Mouse (Mus musculus) MEL (cell line): ENCODE results near the gene Sgtb. TPM values are rescaled to one million over a fixed set of nuclear protein-coding genes. Genes with fewer than 3 reads are reported as not detected.

ENCODE experiments used
- DNase-seq: peaks from one replicate; pipeline ENCODE4 v3.0.0; 2011; ENCODE audit warnings: low read depth, low spot score
- H3K27ac ChIP-seq: 2 replicates; pipeline ENCODE4 v1.5.1; 2012; ENCODE audit warnings: low read depth, mild to moderate bottlenecking, control low read depth, low read length, moderate library complexity; ENCODE audit not compliant: control insufficient read depth
- H3K27me3 ChIP-seq, 2 experiments: fragments of 150-350 bp in 1 of 2; sonication (generic) in 1 of 2; 2 replicates each; pipeline ENCODE4 v1.6.1; 2012; ENCODE audit warnings: low read length in 2 of 2, mild to moderate bottlenecking in 2 of 2, improper control_type of control experiment in 1 of 2, moderate library complexity in 1 of 2; ENCODE audit not compliant: insufficient read depth in 2 of 2, control insufficient read depth in 1 of 2
- H3K36me3 ChIP-seq, 2 experiments: 2 replicates each; pipeline ENCODE4 v1.6.1; 2012 to 2014; ENCODE audit warnings: low read length in 2 of 2, improper control_type of control experiment in 1 of 2, inconsistent platforms in 1 of 2, mild to moderate bottlenecking in 1 of 2; ENCODE audit not compliant: insufficient read depth in 2 of 2, control insufficient read depth in 1 of 2
- H3K4me1 ChIP-seq, 2 experiments: fragments of 150-350 bp in 1 of 2; sonication (generic) in 1 of 2; 2 replicates each; pipeline ENCODE4 v1.6.1; 2012; ENCODE audit warnings: low read length in 2 of 2, improper control_type of control experiment in 1 of 2, mild to moderate bottlenecking in 1 of 2; ENCODE audit not compliant: insufficient read depth in 2 of 2, control insufficient read depth in 1 of 2
- H3K4me3 ChIP-seq, 2 experiments: fragments of 150-350 bp in 1 of 2; sonication (generic) in 1 of 2; 2 replicates each; pipeline ENCODE4 v1.5.1; 2012; ENCODE audit warnings: low read depth in 2 of 2, low read length in 2 of 2, mild to moderate bottlenecking in 2 of 2, moderate library complexity in 2 of 2, control low read depth in 1 of 2, improper control_type of control experiment in 1 of 2; ENCODE audit not compliant: control insufficient read depth in 1 of 2, insufficient read depth in 1 of 2
- H3K79me2 ChIP-seq: 2 replicates; pipeline ENCODE4 v1.6.1; 2012; ENCODE audit warnings: mild to moderate bottlenecking, low read length, moderate library complexity; ENCODE audit not compliant: control insufficient read depth, poor library complexity, insufficient read depth
- H3K9ac ChIP-seq: 2 replicates; pipeline ENCODE4 v1.6.1; 2012; ENCODE audit warnings: low read depth, mild to moderate bottlenecking, control low read depth, low read length, moderate library complexity; ENCODE audit not compliant: control insufficient read depth, poor library complexity, severe bottlenecking
- H3K9me3 ChIP-seq: fragments of 150-350 bp; sonication (generic); replicated peaks from 2 replicates; pipeline ENCODE4 v1.6.1; 2012; ENCODE audit warnings: mild to moderate bottlenecking, low read length, improper control_type of control experiment, moderate library complexity; ENCODE audit not compliant: insufficient read depth
- BHLHE40 ChIP-seq: IDR thresholded peaks from 2 replicates; pipeline ENCODE4 v1.6.1; 2012; ENCODE audit warnings: low read depth, mild to moderate bottlenecking, inconsistent platforms, low read length, improper control_type of control experiment, borderline replicate concordance
- CTCF ChIP-seq, 3 experiments: IDR thresholded peaks in 2 of 3; conservative IDR thresholded peaks in 1 of 3; 2 replicates each; pipeline ENCODE4 v1.5.1; 2011 to 2012; ENCODE audit warnings: low read length in 3 of 3, low read depth in 2 of 3, mild to moderate bottlenecking in 2 of 3, improper control_type of control experiment in 1 of 3, inconsistent platforms in 1 of 3, mixed read lengths in 1 of 3, moderate library complexity in 1 of 3; ENCODE audit not compliant: control insufficient read depth in 1 of 3, insufficient read depth in 1 of 3, poor library complexity in 1 of 3, severe bottlenecking in 1 of 3
- ELF1 ChIP-seq: IDR thresholded peaks from 2 replicates; pipeline ENCODE4 v1.6.1; 2014; ENCODE audit warnings: low read depth, mild to moderate bottlenecking, inconsistent platforms, low read length, improper control_type of control experiment, moderate library complexity
- EP300 ChIP-seq, 2 experiments: IDR thresholded peaks; 2 replicates each; pipeline ENCODE4 v1.6.1; 2011; ENCODE audit warnings: improper control_type of control experiment in 2 of 2, low read length in 2 of 2, low read depth in 1 of 2, mild to moderate bottlenecking in 1 of 2
- ETS1 ChIP-seq: IDR thresholded peaks from 2 replicates; pipeline ENCODE4 v1.6.1; 2012; ENCODE audit warnings: low read depth, mild to moderate bottlenecking, inconsistent platforms, low read length, improper control_type of control experiment, moderate library complexity
- HCFC1 ChIP-seq: IDR thresholded peaks from 2 replicates; pipeline ENCODE4 v1.6.1; 2012; ENCODE audit warnings: low read depth, mild to moderate bottlenecking, inconsistent platforms, low read length, improper control_type of control experiment, moderate library complexity
- KAT2A ChIP-seq: conservative IDR thresholded peaks from 2 replicates; pipeline ENCODE4 v1.6.1; 2012; ENCODE audit warnings: low read depth, low read length, improper control_type of control experiment, inconsistent platforms
- MAX ChIP-seq: IDR thresholded peaks from 2 replicates; pipeline ENCODE4 v1.6.1; 2011; ENCODE audit warnings: low read length, improper control_type of control experiment
- MAZ ChIP-seq: IDR thresholded peaks from 2 replicates; pipeline ENCODE4 v1.6.1; 2012; ENCODE audit warnings: low read depth, mild to moderate bottlenecking, inconsistent platforms, low read length, improper control_type of control experiment
- NELFE ChIP-seq: IDR thresholded peaks from 2 replicates; pipeline ENCODE4 v1.6.1; 2011; ENCODE audit warnings: low read depth, low read length, improper control_type of control experiment
- POLR2A ChIP-seq, 2 experiments: IDR thresholded peaks; 2 replicates each; pipeline ENCODE4 v1.6.1; 2011 to 2012; ENCODE audit warnings: low read length in 2 of 2, mild to moderate bottlenecking in 2 of 2, control low read depth in 1 of 2, improper control_type of control experiment in 1 of 2, low read depth in 1 of 2, moderate library complexity in 1 of 2; ENCODE audit not compliant: control insufficient read depth in 1 of 2, insufficient read depth in 1 of 2, poor library complexity in 1 of 2
- POLR2AphosphoS2 ChIP-seq: IDR thresholded peaks from 2 replicates; pipeline ENCODE4 v1.6.1; 2011; ENCODE audit warnings: low read length, improper control_type of control experiment
- RAD21 ChIP-seq: IDR thresholded peaks from 2 replicates; pipeline ENCODE4 v1.6.1; 2011; ENCODE audit warnings: mild to moderate bottlenecking, low read depth, low read length, improper control_type of control experiment
- SIN3A ChIP-seq: IDR thresholded peaks from 2 replicates; pipeline ENCODE4 v1.6.1; 2012; ENCODE audit warnings: low read length, improper control_type of control experiment, inconsistent platforms
- SMC3 ChIP-seq: IDR thresholded peaks from 2 replicates; pipeline ENCODE4 v1.6.1; 2011; ENCODE audit warnings: low read depth, low read length, improper control_type of control experiment
- TAL1 ChIP-seq: IDR thresholded peaks from 2 replicates; pipeline ENCODE4 v1.6.1; 2012; ENCODE audit warnings: mild to moderate bottlenecking, inconsistent platforms, low read length, moderate library complexity, mixed read lengths
- TBP ChIP-seq: IDR thresholded peaks from 2 replicates; pipeline ENCODE4 v1.8.0; 2011; ENCODE audit warnings: low read depth, low read length, improper control_type of control experiment
- TCF12 ChIP-seq: IDR thresholded peaks from 2 replicates; pipeline ENCODE4 v1.6.1; 2014; ENCODE audit warnings: low read depth, mild to moderate bottlenecking, inconsistent platforms, low read length, improper control_type of control experiment, moderate library complexity
- UBTF ChIP-seq: IDR thresholded peaks from 2 replicates; pipeline ENCODE4 v1.6.1; 2012; ENCODE audit warnings: low read depth, mild to moderate bottlenecking, inconsistent platforms, low read length, improper control_type of control experiment, moderate library complexity, borderline replicate concordance; ENCODE audit not compliant: insufficient read depth
- USF1 ChIP-seq: IDR thresholded peaks from 2 replicates; pipeline ENCODE4 v1.6.1; 2014; ENCODE audit warnings: low read depth, mild to moderate bottlenecking, inconsistent platforms, low read length, improper control_type of control experiment, moderate library complexity
- ZC3H11A ChIP-seq: IDR thresholded peaks from 2 replicates; pipeline ENCODE4 v1.6.1; 2012; ENCODE audit warnings: low read depth, mild to moderate bottlenecking, inconsistent platforms, low read length, improper control_type of control experiment
- ZKSCAN1 ChIP-seq: IDR thresholded peaks from 2 replicates; pipeline ENCODE4 v1.6.1; 2012; ENCODE audit warnings: low read depth, mild to moderate bottlenecking, inconsistent platforms, low read length, improper control_type of control experiment, moderate library complexity
- polyA plus RNA-seq, 2 experiments: library from polyadenylated mRNA; stranded (reverse) in 1 of 2; unstranded in 1 of 2; fragments of >175 nt in 1 of 2; fragments of >200 nt in 1 of 2; gene quantifications; 2 replicates each; pipeline versions ENCODE4 v1.2.1 to v1.2.4; 2012; ENCODE audit warnings: low replicate concordance in 2 of 2, low read depth in 1 of 2; ENCODE audit not compliant: insufficient read length in 2 of 2, insufficient read depth in 1 of 2, missing spikeins in 1 of 2
- total RNA-seq: library from RNA; depleted of rRNA; stranded (reverse); fragments of 300-350 nt; gene quantifications from 2 replicates; pipeline ENCODE4 v1.2.3, GENCODE M21; 2012

The Sgtb gene
- total and polyA plus RNA-seq, 3 experiments = 0.11 TPM; not detected in 2

DNA sequence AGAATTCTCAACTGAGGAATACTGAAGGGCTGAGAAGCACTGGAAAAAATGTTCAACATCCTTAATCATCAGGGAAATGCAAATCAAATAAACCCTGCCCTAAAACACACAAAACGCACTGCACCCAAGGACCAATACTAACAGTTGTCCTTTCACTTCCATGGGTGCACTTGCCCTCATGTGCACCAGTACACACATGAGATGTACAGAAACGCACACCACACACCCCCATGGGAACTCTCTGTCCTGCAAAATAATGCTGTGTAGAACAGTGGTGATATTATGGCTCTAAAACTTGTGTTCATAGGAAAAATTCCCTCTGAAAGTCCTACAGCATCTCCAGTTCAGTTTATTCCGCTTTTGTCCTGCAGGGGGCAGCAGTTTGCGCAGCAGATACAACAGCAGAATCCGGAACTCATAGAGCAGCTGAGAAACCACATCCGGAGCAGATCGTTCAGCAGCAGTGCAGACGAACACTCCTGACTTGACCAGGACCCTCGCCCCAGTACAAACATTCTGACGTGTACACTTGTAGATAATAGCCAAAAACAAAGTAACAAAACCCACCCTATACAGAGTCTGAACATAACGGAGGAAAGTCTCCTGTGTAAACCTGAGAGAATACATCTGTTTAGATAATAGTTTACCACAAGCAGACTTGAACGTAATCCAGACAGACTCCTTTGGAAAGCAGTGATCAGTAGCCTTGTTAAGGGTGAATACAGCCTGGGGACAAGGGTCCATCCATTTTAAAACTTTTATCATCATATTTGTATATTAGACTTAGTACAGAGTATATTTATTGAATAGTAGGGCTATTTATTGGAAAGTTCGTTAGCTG lies 30.0 kb downstream of the Sgtb start:
- no peak for TF ChIP-seq UBTF
- TF ChIP-seq SIN3A = peak; percentile 88
- TF ChIP-seq POLR2A (IDR thresholded peaks at IDR 0.05; ENCODE audit: control insufficient read depth in 1 of 2, insufficient read depth in 1 of 2, low read depth in 1 of 2, low read length in 2 of 2, poor library complexity in 1 of 2) = peak in 1 of 2 experiments; percentile 51; a peak in 2 of 4 replicates
- TF ChIP-seq ELF1 = peak; percentile 72
- 0 out of 2 replicates have a peak, but pooled peaks have one; percentile 14 for TF ChIP-seq TCF12
- peak; percentile 63 for TF ChIP-seq KAT2A
- TF ChIP-seq ZKSCAN1 = no peak
- peak; percentile 19 to 50; a peak in 1 of 4 replicates for TF ChIP-seq EP300 (IDR thresholded peaks at IDR 0.05; ENCODE audit: low read depth in 1 of 2, low read length in 2 of 2)
- peak; percentile 80 for TF ChIP-seq HCFC1
- 0 out of 2 replicates have a peak, but pooled peaks have one; percentile 31 for TF ChIP-seq TBP
- TF ChIP-seq MAX = no peak
- TF ChIP-seq RAD21 = peak; percentile 43
- no peak for TF ChIP-seq MAZ
- TF ChIP-seq SMC3 = peak; percentile 57
- no peak for TF ChIP-seq TAL1
- peak; percentile 36; the same call in 1 of the 2 replicates for TF ChIP-seq ZC3H11A
- TF ChIP-seq NELFE = peak; percentile 47; the same call in 1 of the 2 replicates
- TF ChIP-seq ETS1 = peak; percentile 84
- TF ChIP-seq BHLHE40 = peak; percentile 36; the same call in 1 of the 2 replicates
- TF ChIP-seq USF1 = 0 out of 2 replicates have a peak, but pooled peaks have one; percentile 17
- peak; percentile 85 to 96 (median 89) for TF ChIP-seq CTCF (IDR thresholded peaks at IDR 0.05 in 2 of 3, conservative IDR thresholded peaks at IDR 0.05 in 1 of 3; ENCODE audit: control insufficient read depth in 1 of 3, insufficient read depth in 1 of 3, low read depth in 2 of 3, low read length in 3 of 3, poor library complexity in 1 of 3, severe bottlenecking in 1 of 3)
- TF ChIP-seq POLR2AphosphoS2 = peak; percentile 69
- Histone ChIP-seq H3K9ac (peak overlapping the region; percentile 50), H3K9me3 (no peaks in the 10 kb centered on the region), H3K4me1 (no peaks in the 10 kb centered on the region), H3K27me3 (no peaks in the 10 kb centered on the region), H3K36me3 (peaks cover 0 to 3% of the 10 kb centered on the region in 2 experiments; a peak in 3 of 4 replicates), H3K79me2 (no peaks in the 10 kb centered on the region), H3K27ac (no peak overlapping the region), H3K4me3 (peak overlapping the region; percentile 37 to 56)
- peak; percentile 87 for DNase-seq
